Mouse (Mus musculus): ENCODE data around the gene Hhat. TPM values are rescaled to one million over a fixed set of nuclear protein-coding genes. Genes with fewer than 3 reads are reported as not detected.

Hhat gene
- total and polyA plus RNA-seq, 3 experiments = 1.6 to 2.8 (median 2.1) TPM

DNA sequence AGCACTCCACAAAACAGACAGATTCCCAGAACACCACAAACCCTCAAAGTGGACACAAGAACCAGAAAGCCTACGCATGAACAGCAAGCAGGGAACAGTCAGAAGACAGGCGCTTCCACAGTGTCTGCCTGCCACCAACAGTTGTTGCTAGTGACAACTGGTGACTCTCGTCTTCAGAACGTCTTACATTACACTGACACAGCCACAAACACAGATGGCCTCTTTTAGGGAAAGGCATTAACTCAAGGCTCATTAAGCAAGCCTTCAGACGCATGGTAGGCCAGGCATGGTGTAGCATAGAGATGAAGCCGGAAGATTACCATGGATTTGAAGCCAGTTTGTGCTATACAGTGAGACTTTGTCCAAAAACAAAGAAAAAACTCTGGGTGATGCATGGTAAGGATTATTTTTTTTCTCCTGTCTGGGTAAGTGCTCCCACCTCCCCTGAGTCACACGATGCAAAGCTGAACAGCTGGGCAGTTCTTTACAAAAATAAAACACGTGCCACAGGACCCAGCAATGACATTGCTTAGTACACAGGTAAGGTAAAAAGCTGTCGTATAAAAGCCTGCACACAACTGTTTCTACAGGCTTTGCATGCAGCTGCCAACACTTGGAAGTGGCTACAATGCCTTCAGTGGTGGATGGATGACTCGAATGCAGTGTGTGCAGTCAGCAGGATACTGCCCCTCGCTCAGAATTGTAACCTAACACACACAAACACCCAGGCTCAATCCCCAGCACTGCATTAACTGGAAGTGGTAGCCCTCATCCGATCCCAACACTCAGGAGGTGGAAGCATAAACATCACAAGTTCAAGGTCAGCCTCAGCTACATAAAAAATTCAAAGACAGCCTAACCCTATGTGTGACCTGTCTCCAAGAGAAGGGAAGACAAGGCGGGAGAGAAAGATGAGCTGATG is 15.1 kb downstream of the Hhat start:
- H3K79me2 ChIP-seq (replicated peaks; ENCODE audit: control insufficient read depth, insufficient read depth, low read length) = no peaks in the 10 kb centered on the region
- H3K4me3 ChIP-seq = no peak overlapping the region
- H3K27ac ChIP-seq = peak overlapping the region; percentile 43
- WGBS = 88% methylated on average over 13 of the region's 13 CpGs
- peaks cover 4% of the 10 kb centered on the region; the same call in 1 of the 2 replicates for H3K36me3 ChIP-seq (ENCODE audit: control insufficient read depth, insufficient read depth, low read length)
- TF ChIP-seq EP300 (IDR thresholded peaks at IDR 0.05; ENCODE audit: insufficient read depth, low read depth, low read length) = no peak
- no peak for TF ChIP-seq CTCF (IDR thresholded peaks at IDR 0.05)
- no peak for TF ChIP-seq POLR2A (IDR thresholded peaks at IDR 0.05; ENCODE audit: insufficient read depth, low read depth, low read length)
- DNase-seq = no peak
- peaks cover 4% of the 10 kb centered on the region for H3K4me1 ChIP-seq (ENCODE audit: control insufficient read depth, insufficient read depth, low read length)
- intact Hi-C loops (cut with DNase I) = no loop called here
- no peaks in the 10 kb centered on the region for H3K27me3 ChIP-seq (ENCODE audit: control insufficient read depth, insufficient read depth, low read length)
- H3K9ac ChIP-seq (ENCODE audit: low read depth, low read length) = no peak overlapping the region

DNA sequence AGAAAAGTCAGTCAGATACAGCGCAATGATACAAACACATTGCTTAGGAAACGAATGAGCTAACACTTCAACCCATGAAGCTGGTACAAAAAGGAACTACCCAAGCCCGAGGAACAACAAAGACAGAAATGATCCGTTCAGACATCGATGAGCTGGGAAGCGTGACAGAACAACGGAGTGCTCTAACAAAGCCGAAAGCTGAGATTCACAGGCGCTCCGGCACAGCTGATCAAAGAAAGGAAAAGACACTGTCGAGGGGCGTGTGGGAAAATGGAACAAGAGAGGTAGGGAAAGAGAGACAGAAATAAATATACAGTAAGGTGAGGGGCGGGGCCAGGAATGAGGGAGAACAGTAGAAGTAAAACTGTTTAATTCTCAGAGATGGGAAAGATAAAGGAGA is 15.8 kb downstream of the Hhat start:
- TF ChIP-seq CTCF (IDR thresholded peaks at IDR 0.05) (no peak), POLR2A (IDR thresholded peaks at IDR 0.05; ENCODE audit: insufficient read depth, low read depth, low read length) (no peak)
- intact Hi-C loops (cut with DNase I) = no loop called here
- Histone ChIP-seq H3K4me1 (ENCODE audit: control insufficient read depth, insufficient read depth, low read length) (peaks cover 4% of the 10 kb centered on the region), H3K79me2 (replicated peaks; ENCODE audit: control insufficient read depth, insufficient read depth, low read length) (no peaks in the 10 kb centered on the region), H3K36me3 (ENCODE audit: control insufficient read depth, insufficient read depth, low read length) (peaks cover 4% of the 10 kb centered on the region; the same call in 1 of the 2 replicates), H3K4me3 (no peak overlapping the region), H3K27me3 (ENCODE audit: control insufficient read depth, insufficient read depth, low read length) (no peaks in the 10 kb centered on the region), H3K27ac (no peak overlapping the region), H3K9ac (ENCODE audit: low read depth, low read length) (no peak overlapping the region)
- WGBS = 93% methylated on average over 13 of the region's 13 CpGs
- no peak for DNase-seq

DNA sequence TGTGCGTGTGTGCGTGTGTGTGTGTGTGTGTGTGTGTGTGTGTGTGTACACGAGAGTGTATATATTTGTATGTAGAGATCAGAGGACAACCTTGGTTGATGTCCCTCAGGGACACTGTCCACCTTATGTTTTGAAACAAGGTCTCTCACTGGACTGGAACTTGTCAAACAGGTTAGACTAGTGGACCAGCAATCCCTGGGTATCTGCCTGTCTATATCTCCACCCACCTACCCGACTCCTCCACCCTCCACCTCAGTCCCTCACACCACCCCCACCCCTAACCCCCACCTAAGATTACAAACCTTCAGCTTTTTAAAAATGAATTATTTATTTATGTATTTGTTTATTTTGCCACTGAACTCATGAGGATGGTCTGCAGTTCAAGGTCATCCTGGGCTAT is 16.8 kb downstream of the Hhat start:
- no peak for TF ChIP-seq CTCF (IDR thresholded peaks at IDR 0.05)
- TF ChIP-seq POLR2A (IDR thresholded peaks at IDR 0.05; ENCODE audit: insufficient read depth, low read depth, low read length) = no peak
- TF ChIP-seq EP300 (IDR thresholded peaks at IDR 0.05; ENCODE audit: insufficient read depth, low read depth, low read length) = no peak
- Histone ChIP-seq H3K27me3 (ENCODE audit: control insufficient read depth, insufficient read depth, low read length) (no peaks in the 10 kb centered on the region), H3K27ac (no peak overlapping the region), H3K4me1 (ENCODE audit: control insufficient read depth, insufficient read depth, low read length) (peaks cover 6% of the 10 kb centered on the region), H3K9ac (ENCODE audit: low read depth, low read length) (no peak overlapping the region), H3K79me2 (replicated peaks; ENCODE audit: control insufficient read depth, insufficient read depth, low read length) (no peaks in the 10 kb centered on the region), H3K4me3 (no peak overlapping the region), H3K36me3 (ENCODE audit: control insufficient read depth, insufficient read depth, low read length) (peaks cover 4% of the 10 kb centered on the region; the same call in 1 of the 2 replicates)
- intact Hi-C loops (cut with DNase I) = no loop called here
- no peak for DNase-seq
- 96% methylated on average over 4 of the region's 4 CpGs for WGBS

DNA sequence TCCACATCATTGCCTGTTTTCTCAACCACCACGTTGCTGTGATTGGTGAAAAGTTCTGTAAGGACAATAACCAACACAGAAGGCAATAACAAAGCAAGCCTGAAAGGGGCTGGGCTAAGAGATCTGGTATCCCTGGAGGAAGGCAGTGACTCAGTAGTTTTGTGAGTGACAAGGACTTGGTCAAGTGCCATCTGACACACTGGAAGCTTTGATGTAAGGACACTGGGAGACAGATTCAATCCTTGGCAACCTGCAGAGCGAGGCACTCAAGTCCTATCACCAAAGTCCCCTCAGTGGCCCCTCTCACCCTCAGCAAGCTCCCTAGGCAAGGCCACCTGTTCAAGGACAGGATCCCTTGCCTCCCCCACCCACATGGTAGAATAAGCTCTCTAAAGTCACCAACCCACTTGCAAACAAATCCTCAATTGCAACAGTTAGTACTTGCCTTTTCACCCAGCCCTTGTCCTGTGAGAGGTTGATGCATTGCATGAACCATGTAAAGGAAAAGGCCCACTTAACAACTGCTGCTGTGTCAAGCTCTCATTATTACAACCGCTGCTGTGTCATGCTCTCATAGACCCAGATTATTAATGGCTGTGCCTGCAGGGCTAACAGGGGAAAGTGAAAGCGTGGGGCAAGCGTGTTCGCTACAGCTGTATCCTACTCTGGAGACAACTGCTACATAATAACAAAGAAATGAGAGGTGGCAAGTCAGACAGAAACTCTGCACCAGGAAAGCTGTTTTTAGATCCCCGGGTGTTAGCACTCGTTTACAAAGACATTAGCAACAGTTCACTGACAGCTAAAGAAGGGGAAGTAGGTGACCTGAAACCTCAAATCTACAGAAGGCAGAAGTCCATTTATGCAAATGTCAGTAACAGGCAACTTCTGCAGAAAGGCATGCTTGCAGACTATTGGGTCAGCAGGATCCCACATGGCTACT is 18.1 kb downstream of the Hhat start:
- Histone ChIP-seq H3K27ac (peak overlapping the region; percentile 67), H3K4me1 (ENCODE audit: control insufficient read depth, insufficient read depth, low read length) (peaks cover 6% of the 10 kb centered on the region), H3K9ac (ENCODE audit: low read depth, low read length) (peak overlapping the region; percentile 5), H3K27me3 (ENCODE audit: control insufficient read depth, insufficient read depth, low read length) (no peaks in the 10 kb centered on the region), H3K36me3 (ENCODE audit: control insufficient read depth, insufficient read depth, low read length) (peaks cover 4% of the 10 kb centered on the region; the same call in 1 of the 2 replicates), H3K4me3 (peak overlapping the region; percentile 21; the same call in 1 of the 2 replicates), H3K79me2 (replicated peaks; ENCODE audit: control insufficient read depth, insufficient read depth, low read length) (no peaks in the 10 kb centered on the region)
- intact Hi-C loops (cut with DNase I) = no loop called here
- 26% methylated on average over 8 of the region's 8 CpGs for WGBS
- no peak for TF ChIP-seq POLR2A (IDR thresholded peaks at IDR 0.05; ENCODE audit: insufficient read depth, low read depth, low read length)
- no peak for TF ChIP-seq CTCF (IDR thresholded peaks at IDR 0.05)
- TF ChIP-seq EP300 (IDR thresholded peaks at IDR 0.05; ENCODE audit: insufficient read depth, low read depth, low read length) = no peak
- DNase-seq = peak; percentile 40 to 57

DNA sequence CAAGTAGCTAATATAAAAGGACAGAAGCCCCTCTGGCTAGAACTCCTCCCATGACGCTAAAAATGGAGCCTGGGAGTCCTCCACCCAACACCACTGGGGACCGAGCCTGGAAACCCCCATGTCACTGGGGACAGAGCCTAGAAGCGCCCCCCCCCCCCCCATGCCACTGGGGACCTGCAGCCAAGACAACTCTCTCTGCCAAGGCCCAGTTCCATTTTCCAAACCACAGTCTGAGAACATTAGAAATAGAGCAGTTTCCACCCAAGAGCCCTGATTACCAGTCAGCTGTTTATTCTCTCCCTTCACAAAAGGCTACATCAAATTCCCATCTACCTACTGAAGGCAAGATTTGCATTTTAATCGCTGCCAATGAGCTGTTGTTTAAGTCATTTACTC is 21.0 kb downstream of the Hhat start:
- WGBS = 49% methylated on average over 4 of the region's 4 CpGs
- Histone ChIP-seq H3K4me1 (ENCODE audit: control insufficient read depth, insufficient read depth, low read length) (peaks cover 6% of the 10 kb centered on the region), H3K79me2 (replicated peaks; ENCODE audit: control insufficient read depth, insufficient read depth, low read length) (no peaks in the 10 kb centered on the region), H3K9ac (ENCODE audit: low read depth, low read length) (no peak overlapping the region), H3K36me3 (ENCODE audit: control insufficient read depth, insufficient read depth, low read length) (peaks cover 4% of the 10 kb centered on the region; the same call in 1 of the 2 replicates), H3K4me3 (no peak overlapping the region), H3K27ac (no peak overlapping the region), H3K27me3 (ENCODE audit: control insufficient read depth, insufficient read depth, low read length) (no peaks in the 10 kb centered on the region)
- TF ChIP-seq POLR2A (IDR thresholded peaks at IDR 0.05; ENCODE audit: insufficient read depth, low read depth, low read length) = no peak
- no peak for TF ChIP-seq EP300 (IDR thresholded peaks at IDR 0.05; ENCODE audit: insufficient read depth, low read depth, low read length)
- no peak for DNase-seq
- intact Hi-C loops (cut with DNase I) = no loop called here
